Mouse (Mus musculus) liver, postnatal 0 days (tissue): ENCODE measurements around the gene Tprg.

ENCODE experiments used
- CTCF ChIP-seq: sonication (generic); IDR thresholded peaks from 2 replicates; pipeline ENCODE4 v1.5.1; 2016; ENCODE audit warnings: antibody characterized with exemption, low read depth
- EP300 ChIP-seq: IDR thresholded peaks from 2 replicates; pipeline ENCODE4 v1.6.1; 2016; ENCODE audit warnings: antibody characterized with exemption, low read depth, mild to moderate bottlenecking

- TF ChIP-seq CTCF = no peak
- TF ChIP-seq EP300 = no peak
Measured at GRCm38 (mm10) chr16:25255186-25255585, 31.4 kb upstream of the Tprg start.
